Mouse (Mus musculus) erythroblast, embryonic 14.5 days (primary cell): Measurements from ENCODE around the gene Gipc1.

Source experiments
- GATA1 ChIP-seq: IDR thresholded peaks from 2 replicates; pipeline ENCODE4 v1.6.1; 2012; ENCODE audit warnings: low read length, inconsistent platforms, mixed read lengths
- TAL1 ChIP-seq: IDR thresholded peaks from 3 replicates; pipeline ENCODE4 v1.6.1; 2012; ENCODE audit warnings: low read length, inconsistent platforms, mixed read lengths

GRCm38 (mm10) chr8:83674497-83674896 is 22.0 kb downstream of the Gipc1 start:
- TF ChIP-seq GATA1 (no peak), TAL1 (no peak)
